Mouse (Mus musculus) bone marrow, adult 2 months (tissue): Measurements from ENCODE around the gene Smim27.

ENCODE experiments used
- CTCF ChIP-seq: fragments of 200-500 bp; IDR thresholded peaks from 2 replicates; pipeline ENCODE4 v1.5.1; 2011; ENCODE audit warnings: low read length, control low read depth; ENCODE audit not compliant: control insufficient read depth, insufficient read depth
- POLR2A ChIP-seq: fragments of 200-500 bp; IDR thresholded peaks from 2 replicates; pipeline ENCODE4 v1.6.1; 2011; ENCODE audit warnings: low read depth, mild to moderate bottlenecking, control low read depth, low read length, borderline replicate concordance; ENCODE audit not compliant: control insufficient read depth

DNA sequence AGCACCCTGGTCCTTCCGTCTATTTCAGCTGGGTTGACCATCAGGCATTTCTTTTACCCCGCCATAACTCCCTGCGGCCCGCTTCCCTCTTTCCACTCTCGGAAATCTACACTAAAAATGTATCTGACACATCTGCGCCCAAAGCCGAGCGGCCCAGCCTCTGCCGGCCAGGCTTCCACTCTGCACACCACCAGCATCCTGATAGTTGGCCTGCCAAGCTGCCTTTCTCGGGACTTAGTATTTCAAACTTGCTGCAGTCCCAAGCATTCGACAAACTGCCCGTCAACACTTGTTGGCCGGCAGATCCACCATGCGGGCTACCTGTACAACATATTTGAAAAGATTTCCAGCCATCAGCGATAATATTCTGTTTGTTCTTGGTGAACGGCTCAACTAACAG, 544 bp upstream of the Smim27 start:
- no peak for TF ChIP-seq CTCF
- 0 out of 2 replicates have a peak, but pooled peaks have one; percentile 9 for TF ChIP-seq POLR2A
